In the genomic region with DNA sequence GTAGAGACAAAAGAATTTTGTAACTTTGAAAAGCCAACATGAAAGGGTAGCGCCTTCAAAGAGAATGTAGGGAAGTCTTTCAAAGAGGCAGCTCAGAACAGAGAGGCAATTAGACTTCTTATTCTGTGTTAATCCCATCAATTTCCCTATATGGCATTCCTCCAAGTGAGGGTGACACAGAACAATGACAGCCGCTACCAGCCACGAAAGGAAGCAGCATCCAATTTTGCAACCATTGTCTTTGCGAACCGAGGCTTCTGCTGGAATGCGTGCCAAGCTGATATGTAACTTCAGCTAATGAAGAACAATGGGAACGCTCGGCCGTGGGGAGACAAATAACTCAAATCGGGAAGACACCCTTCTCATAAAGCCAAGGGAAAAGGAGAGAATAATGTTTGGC, we compare ENCODE assay signal across 8 mouse cellular contexts.
DNase-seq lines count a peak whose midpoint lies in the region; ATAC-seq lines count a peak whose summit lies in the region.
"Had no signal": no experiment of that assay in that cellular context is flagged by ENCODE, and none has a peak within 500 bp of the region (broad histone marks: within the 10 kb centered on the region; RNA-seq: fewer than 3 reads in every experiment).

No protein-coding gene starts in this region.

- H3K9ac ChIP-seq in forebrain, embryonic 13.5 days = no peak overlapping the region
- peak overlapping the region; percentile 5; the same call in 1 of the 2 replicates for H3K9ac ChIP-seq in midbrain, embryonic 16.5 days (ENCODE audit: low read depth, low read length)
- no peak overlapping the region for H3K9ac ChIP-seq in liver, embryonic 12.5 days
- H3K9ac ChIP-seq: lung, embryonic 15.5 days had no signal

- peak; percentile 75 for ATAC-seq in forebrain, embryonic 13.5 days
- peak; percentile 27 for ATAC-seq in midbrain, embryonic 16.5 days
- ATAC-seq in liver, embryonic 12.5 days = no peak

- no peaks in the 10 kb centered on the region for H3K27me3 ChIP-seq in forebrain, embryonic 13.5 days
- no peaks in the 10 kb centered on the region for H3K27me3 ChIP-seq in midbrain, embryonic 16.5 days (ENCODE audit: control insufficient read depth, insufficient read depth, low read depth, low read length)
- H3K27me3 ChIP-seq in liver, embryonic 12.5 days (replicated peaks) = no peaks in the 10 kb centered on the region
- H3K27me3 ChIP-seq: lung, embryonic 15.5 days had no signal

- 9% methylated on average over 10 of the region's 10 CpGs for WGBS in forebrain, embryonic 13.5 days
- WGBS in midbrain, embryonic 16.5 days = 9% methylated on average over 10 of the region's 10 CpGs
- 44% methylated on average over 10 of the region's 10 CpGs for WGBS in liver, embryonic 12.5 days (ENCODE audit: insufficient replicate concordance)

- peaks cover 32% of the 10 kb centered on the region for H3K4me1 ChIP-seq in forebrain, embryonic 13.5 days
- H3K4me1 ChIP-seq in midbrain, embryonic 16.5 days (ENCODE audit: control insufficient read depth, insufficient read depth, low read length) = peaks cover 20% of the 10 kb centered on the region
- H3K4me1 ChIP-seq in liver, embryonic 12.5 days = no peaks in the 10 kb centered on the region

- no peaks in the 10 kb centered on the region for H3K36me3 ChIP-seq in forebrain, embryonic 13.5 days (ENCODE audit: poor library complexity, severe bottlenecking)
- no peaks in the 10 kb centered on the region for H3K36me3 ChIP-seq in midbrain, embryonic 16.5 days (ENCODE audit: control insufficient read depth, insufficient read depth, low read length)
- no peaks in the 10 kb centered on the region for H3K36me3 ChIP-seq in liver, embryonic 12.5 days
- H3K36me3 ChIP-seq: lung, embryonic 15.5 days had no signal

- intact Hi-C loops in left cerebral cortex, postnatal 4 days (cut with DNase I) = no loop called here

- no peak overlapping the region for H3K27ac ChIP-seq in forebrain, embryonic 13.5 days
- peak overlapping the region; percentile 60 for H3K27ac ChIP-seq in midbrain, embryonic 16.5 days (ENCODE audit: low read length)
- H3K27ac ChIP-seq in liver, embryonic 12.5 days = no peak overlapping the region
- H3K27ac ChIP-seq: lung, embryonic 15.5 days had no signal

- peak; percentile 54 to 57 for DNase-seq in left cerebral cortex, adult 9 months (ENCODE audit: low spot score in 2 of 2)
- no peak for DNase-seq in left cerebral cortex, postnatal 4 days
- peak; percentile 36 to 53 for DNase-seq in kidney, postnatal 25 days
- DNase-seq in thymus, postnatal 25 days = no peak

- H3K4me2 ChIP-seq in forebrain, embryonic 13.5 days = peak overlapping the region; percentile 39
- peak overlapping the region; percentile 38; the same call in 1 of the 2 replicates for H3K4me2 ChIP-seq in midbrain, embryonic 16.5 days (ENCODE audit: low read length)
- no peak overlapping the region for H3K4me2 ChIP-seq in liver, embryonic 12.5 days
- H3K4me2 ChIP-seq: lung, embryonic 15.5 days had no signal

- H3K4me3 ChIP-seq in forebrain, embryonic 13.5 days = no peak overlapping the region
- H3K4me3 ChIP-seq in midbrain, embryonic 16.5 days (ENCODE audit: low read depth, low read length) = no peak overlapping the region
- H3K4me3 ChIP-seq in liver, embryonic 12.5 days = no peak overlapping the region
- H3K4me3 ChIP-seq: lung, embryonic 15.5 days had no signal

- no peaks in the 10 kb centered on the region for H3K9me3 ChIP-seq in forebrain, embryonic 13.5 days (replicated peaks)
- no peaks in the 10 kb centered on the region for H3K9me3 ChIP-seq in midbrain, embryonic 16.5 days (replicated peaks; ENCODE audit: control insufficient read depth, low read length, poor library complexity, severe bottlenecking)
- H3K9me3 ChIP-seq in liver, embryonic 12.5 days (replicated peaks) = no peaks in the 10 kb centered on the region
- H3K9me3 ChIP-seq: lung, embryonic 15.5 days had no signal

Comparison
In these comparisons a context has a peak if more than half of its experiments do, and no peak if none do; other contexts are left out.
1. DNase-seq: peak in left cerebral cortex, adult 9 months (2 of 2) and kidney, postnatal 25 days (2 of 2); none in left cerebral cortex, postnatal 4 days (single experiment) and thymus, postnatal 25 days (single experiment).